Mouse (Mus musculus): ENCODE measurements around the gene Smco3.
"Not testable (repeated sequence)": the region's sequence is repeated elsewhere in the genome, so short reads cannot be mapped to it uniquely, and the experiment has no call there.

Smco3 gene

GRCm38 (mm10) chr6:136805409-136805775, 29.9 kb downstream of the Smco3 start:
- no peak for DNase-seq (ENCODE audit: low spot score in 2 of 2)

- no peak for DNase-seq (ENCODE audit: low spot score in 2 of 2)
Measured at GRCm38 (mm10) chr6:136804705-136805408, 30.4 kb downstream of the Smco3 start.

- DNase-seq (ENCODE audit: low spot score in 2 of 2): peak; percentile 99
Measured at GRCm38 (mm10) chr6:136803739-136804633, 31.3 kb downstream of the Smco3 start, which contains the start of gene Hist4h4. TSS of gene Hist4h4 (minus strand) at chr6:136804415.

DNA sequence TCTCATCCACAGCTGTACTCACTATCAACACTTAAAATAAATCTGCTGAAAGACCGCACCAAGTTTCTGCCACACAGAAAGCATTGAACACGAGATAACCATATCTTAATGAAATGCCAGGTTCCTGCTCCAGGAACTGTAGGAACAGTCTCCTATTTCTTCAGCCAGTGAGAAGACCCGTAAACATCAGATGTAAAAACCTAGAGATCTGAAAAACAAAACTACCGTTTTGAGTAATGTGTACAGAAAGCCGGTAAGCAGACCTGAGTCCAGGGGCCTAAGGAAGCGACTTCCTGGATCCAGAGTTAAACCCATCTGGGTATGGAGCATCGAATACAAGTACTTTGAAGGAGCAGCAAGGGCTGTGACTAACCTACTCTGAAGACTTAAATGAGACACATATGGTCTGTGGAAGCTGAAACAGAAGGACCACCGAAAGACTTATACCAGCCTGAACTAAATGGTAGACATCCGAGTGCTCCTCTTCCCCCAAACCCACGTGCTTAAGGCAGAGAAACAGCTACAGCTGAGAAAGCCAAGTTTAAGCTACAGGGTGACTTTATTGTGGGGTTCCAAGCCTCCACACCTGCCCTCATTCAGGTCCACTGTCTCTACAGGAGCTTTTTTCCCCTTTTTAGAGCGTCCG, 32.0 kb downstream of the Smco3 start:
- no peak for DNase-seq (ENCODE audit: low spot score in 2 of 2)

DNA sequence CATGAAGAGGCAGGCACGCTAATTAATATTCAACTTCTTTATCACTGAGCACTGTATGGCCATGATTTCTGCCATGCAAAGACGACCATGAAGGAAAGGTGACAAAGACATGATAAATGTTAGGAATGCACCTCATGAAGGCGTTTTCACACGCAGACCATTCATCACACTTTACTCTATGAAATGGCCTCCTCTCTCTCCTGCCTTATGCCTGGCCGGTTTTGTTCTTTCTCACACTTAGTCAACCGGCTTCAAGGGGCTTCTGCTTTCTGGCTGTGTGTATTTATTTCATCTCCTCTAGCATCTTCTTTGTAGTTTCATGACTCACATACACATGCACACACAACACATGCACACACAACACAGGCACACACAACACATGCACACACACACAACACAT, 34.0 kb downstream of the Smco3 start:
- no peak for DNase-seq (ENCODE audit: low spot score in 2 of 2)

DNA sequence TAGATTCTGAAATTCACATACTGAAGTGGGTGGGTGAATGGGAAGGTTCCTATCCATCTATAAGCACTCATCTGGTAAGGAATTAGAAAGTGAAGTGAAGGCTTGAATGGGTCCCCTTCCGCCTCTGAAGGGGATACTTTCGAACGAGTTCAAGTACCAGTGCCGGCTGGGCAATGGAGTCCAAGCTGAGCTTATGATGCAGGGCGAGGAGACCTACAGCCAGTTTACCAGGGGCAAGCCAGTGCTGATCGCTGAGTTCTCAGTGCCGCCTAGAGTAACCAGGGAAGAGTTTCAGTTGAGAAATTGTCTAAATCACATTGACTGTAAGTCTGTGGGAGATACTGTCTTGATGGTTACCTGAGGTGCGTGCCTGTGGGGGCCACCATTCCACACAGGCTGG, 34.5 kb downstream of the Smco3 start:
- no peak for DNase-seq (ENCODE audit: low spot score in 2 of 2)

GRCm38 (mm10) chr6:136797874-136798693, 37.2 kb downstream of the Smco3 start:
- DNase-seq (ENCODE audit: low spot score in 2 of 2): not testable (repeated sequence)

DNA sequence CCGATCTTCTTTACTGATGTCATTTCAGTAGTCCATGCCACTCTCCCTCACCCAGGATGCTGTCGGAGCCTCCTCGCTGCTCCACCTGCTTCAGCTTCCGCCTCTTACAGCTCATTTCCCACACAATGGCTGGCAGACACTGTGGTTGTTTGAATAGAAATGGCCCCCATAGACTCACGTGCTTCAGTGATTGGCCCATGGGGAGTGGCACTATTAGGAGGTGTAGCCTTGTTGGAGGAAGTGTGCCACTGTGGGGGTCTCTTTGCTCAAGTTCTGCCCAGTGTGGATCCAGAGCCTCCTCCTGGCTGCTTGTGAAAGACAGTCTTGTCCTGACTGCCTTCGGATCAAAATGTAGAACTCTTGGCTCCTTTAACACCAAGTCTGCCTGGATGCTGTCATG, 39.4 kb downstream of the Smco3 start:
- DNase-seq (ENCODE audit: low spot score in 2 of 2): no peak

GRCm38 (mm10) chr6:136795110-136795509, 40.1 kb downstream of the Smco3 start:
- no peak for DNase-seq (ENCODE audit: low spot score in 2 of 2)

DNA sequence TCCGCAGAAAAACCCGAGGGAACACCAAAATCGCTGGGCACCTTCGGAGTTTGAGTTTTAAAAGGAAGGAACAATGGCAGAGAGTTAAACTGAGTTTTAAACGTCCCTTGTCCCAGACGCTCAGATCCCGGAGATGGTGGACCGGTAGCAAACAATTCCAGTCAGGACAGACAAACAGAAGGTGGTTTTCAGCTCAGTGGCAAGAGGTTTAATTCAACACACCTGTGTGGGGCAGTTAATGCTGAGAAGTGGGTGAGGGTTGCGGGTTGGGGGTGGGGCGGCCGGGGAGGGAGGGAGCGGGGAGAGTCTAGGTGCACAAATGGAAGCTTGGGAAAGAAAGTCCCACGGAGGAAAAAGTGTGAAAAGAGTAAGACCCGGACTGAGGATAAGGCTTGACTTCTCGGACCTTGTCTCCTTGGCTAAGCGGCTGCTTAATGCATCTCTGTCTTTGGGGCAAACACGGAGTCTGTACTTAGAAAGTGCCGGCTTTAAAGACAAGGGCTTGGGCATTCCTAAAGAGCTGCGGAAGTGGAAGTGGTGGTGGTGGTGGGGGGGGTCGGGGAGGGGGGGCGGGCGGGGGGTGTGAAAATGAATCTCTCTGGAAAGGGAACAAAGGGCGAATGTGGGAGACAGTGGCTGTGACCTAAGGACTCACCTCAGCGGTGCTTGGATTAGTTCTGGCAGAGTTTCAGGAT, 41.3 kb downstream of the Smco3 start:
- DNase-seq (ENCODE audit: low spot score in 2 of 2): no peak

- DNase-seq (ENCODE audit: low spot score in 2 of 2): no peak
Measured at GRCm38 (mm10) chr6:136792884-136793758, 42.1 kb downstream of the Smco3 start.

GRCm38 (mm10) chr6:136789391-136789971, 45.8 kb downstream of the Smco3 start:
- DNase-seq (ENCODE audit: low spot score in 2 of 2): no peak

- DNase-seq (ENCODE audit: low spot score in 2 of 2): peak in 1 of 2 experiments; percentile 20
Measured at GRCm38 (mm10) chr6:136782761-136783160, 52.5 kb downstream of the Smco3 start.

DNA sequence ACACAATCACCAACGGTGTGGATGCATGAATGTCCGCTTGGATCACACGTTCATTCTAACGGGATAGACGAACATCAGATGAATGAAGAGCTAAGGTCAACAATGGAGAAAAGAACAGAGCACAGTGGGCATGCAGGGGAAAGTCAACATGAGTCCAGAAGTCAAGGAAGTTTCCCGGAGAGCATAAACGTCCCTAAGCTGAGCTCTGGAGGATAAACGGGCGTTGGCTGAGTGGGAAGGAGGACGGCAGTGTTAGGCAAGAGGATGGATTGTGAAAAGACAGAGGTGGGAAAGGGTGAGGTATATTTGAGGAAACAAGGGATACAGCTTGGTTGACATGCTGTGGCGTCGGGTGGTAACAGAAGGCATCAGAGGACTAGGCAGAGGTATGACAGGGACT, 53.1 kb downstream of the Smco3 start:
- DNase-seq (ENCODE audit: low spot score in 2 of 2): no peak

DNA sequence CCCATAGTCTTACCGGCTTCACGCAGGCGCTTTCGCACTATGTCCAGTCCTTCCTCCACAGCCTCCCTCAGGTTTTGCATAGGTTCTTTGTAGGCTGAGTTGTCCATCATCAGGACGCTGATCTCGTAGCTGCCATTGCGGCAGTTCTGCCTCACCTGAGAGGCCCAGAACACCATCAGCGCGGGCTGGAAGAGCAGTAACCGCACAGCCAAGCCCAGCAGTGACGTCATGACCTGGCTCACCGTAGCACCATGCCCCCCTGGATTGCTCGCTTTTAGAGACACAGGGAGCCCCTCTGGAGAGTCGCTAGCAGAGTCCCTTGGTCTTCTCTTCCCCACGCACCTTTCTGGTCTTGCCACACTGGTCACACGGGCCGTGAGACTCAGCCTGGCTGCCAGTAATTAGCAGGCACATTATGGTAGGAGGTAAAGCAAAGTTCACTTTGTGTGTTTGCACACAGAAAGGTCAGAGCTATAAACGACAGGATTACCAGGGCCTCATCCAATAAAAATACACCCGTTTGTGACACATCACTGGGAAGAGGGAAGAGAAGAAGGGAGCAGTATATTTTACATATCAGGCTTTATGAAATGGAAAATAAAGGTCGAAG, 53.8 kb downstream of the Smco3 start, which contains the start of gene Gucy2c:
Gene Gucy2c, minus strand, starts transcription at position 389 of the 610 bp plus-strand sequence.
- DNase-seq (ENCODE audit: low spot score in 2 of 2): no peak

Data from frontal cortex, postnatal 36 days (tissue).